Mouse (Mus musculus) hindlimb bud, embryonic 11.5 days (tissue): ENCODE data around the gene Dlgap3.

ENCODE experiments used
- DNase-seq: peaks from one replicate; pipeline ENCODE4 v3.0.0-alpha.2; 2012; ENCODE audit warnings: low read depth, low spot score; ENCODE audit errors: extremely low spot score

The Dlgap3 gene

DNA sequence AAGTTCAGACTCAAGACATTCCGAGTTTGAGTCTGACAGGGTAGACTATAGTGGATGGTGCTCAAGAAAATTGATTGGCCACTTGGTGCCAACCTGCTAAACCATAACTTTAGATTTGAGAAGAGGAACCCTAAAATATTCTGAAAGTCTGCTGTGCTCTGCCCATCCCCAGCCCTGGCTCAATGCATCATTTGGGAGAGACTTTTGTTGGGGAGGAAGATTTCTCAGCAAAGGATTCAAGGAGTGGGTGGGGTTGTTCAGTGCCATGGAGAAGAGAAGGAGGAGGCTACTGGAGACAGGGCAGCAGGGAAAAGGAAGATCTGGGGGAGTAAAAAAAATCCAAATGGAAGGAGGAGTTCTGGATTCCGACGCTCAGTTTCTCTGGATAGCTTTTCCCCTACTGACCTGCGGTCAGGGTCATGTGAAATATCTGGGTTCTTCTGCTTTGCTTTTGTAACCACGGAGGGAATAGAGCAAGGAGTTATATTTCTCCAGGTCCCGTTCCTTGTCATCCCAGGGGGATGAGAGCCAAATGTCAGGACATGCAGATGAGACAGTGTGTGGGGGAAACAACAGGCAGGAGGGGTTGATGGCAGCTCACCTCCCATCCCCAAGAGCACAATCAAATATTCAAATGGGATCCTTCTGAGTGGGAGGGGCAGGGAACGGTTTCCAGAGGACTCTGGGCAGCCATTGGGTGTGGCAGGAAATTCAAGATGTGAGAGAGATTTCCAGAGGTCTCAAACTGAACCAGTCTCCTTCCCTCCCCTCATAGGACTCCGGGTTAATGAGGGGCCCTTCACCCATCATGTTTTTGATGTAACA, 5.3 kb downstream of the Dlgap3 start:
- DNase-seq: no peak

DNA sequence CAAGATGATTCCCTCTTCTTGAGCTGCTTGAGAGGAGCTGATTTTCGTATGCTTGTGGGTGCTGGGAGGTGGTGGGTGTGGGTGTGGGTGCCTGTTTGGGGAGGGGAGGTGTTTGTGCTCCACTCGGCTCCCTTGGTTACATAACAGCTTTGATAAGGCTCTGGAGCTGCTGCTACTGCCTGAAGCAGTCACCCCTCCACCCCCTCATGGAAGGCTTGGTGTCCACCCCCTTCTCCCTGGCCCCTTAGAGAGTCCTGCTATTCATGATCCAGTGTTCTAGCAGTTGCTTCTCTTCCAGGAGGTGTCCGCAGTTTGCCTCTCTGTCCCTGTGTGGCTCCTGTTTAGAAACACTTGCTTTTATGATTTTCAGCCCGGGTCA, 5.9 kb downstream of the Dlgap3 start:
- DNase-seq: no peak

DNA sequence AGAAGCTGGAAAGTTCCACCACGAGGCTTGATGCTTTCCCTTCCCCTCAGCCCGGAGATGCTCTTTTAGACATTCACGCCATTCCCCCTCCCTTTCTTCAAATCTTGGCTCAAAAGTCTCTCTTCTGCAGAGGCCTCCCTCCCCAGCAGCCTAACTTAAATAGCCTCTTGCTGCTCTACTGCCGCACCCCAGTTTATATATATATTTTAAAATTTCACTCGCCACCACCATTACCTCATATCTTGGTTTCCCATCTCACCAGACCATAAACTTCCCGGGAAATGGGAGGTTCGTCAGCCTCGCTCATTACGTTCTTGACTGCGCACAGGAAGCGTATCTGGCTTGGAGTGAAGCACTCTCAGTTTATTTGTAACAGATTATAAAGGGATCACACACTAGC, 9.0 kb downstream of the Dlgap3 start:
- no peak for DNase-seq

DNA sequence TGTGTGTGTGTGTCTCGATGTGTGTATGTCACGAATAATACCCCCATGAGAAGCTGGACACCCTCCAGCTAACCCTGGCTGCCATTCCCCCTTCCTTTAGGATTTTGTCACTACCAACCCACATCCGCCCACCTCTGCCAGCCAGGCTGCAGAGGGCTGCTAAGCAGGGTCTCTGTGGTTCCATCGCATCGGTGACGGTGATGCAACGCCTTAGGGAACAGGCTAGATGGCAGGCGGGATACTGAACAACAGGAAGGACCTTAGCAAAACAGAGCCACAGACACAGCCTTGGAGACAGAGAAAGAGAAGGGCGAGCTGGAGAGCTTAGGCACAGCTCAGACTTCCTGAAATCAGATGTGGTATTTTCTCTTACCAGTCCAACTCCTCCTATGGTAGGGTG, 9.7 kb downstream of the Dlgap3 start:
- DNase-seq: no peak

DNA sequence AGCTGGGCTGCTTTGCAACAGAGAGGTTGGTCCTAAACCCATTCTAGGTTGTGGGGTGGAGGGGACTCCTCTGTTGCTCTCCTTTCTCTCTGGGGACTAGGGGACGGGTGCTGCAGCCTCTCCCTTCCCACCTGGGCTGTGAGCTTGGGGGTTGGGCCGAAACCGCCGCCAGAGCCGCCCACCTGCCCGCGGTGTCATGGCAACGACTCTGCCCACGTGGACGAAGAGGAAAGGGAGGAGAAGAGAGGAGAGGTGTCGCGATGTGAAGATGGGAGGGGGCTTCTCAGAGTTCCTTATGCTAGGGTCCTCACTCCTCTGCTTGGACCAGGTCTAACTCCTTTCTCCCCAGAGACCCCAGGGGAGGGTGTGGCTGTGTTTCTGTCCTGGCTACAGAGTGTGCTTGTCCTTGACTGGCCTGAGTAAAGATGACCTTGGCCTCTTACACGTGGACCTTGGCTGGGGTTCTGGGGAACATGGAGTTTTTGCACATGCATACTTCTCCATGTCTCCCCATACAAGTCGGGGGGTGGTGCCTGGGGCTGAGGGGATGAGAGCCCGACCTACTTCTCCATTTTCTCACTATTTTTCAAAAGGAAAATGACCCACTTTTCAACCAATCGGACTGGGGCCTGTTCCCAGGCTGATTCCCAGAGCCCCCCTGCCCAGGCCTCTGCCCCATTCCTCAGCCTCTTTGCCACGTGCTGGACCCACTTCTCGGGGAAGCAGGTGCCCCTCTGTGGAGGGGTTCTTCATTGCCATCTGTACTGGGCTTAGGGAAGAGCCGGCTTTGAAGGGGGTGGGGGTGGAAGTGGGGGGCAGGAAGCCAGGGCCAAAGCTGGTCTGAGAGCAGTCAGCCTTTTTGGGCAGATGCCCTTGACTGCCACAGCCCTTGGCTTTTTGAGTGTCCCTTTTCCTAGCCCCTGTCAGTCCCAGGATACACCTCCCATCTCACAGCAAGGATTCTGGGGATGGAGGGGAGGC, 10.8 kb downstream of the Dlgap3 start:
- no peak for DNase-seq

DNA sequence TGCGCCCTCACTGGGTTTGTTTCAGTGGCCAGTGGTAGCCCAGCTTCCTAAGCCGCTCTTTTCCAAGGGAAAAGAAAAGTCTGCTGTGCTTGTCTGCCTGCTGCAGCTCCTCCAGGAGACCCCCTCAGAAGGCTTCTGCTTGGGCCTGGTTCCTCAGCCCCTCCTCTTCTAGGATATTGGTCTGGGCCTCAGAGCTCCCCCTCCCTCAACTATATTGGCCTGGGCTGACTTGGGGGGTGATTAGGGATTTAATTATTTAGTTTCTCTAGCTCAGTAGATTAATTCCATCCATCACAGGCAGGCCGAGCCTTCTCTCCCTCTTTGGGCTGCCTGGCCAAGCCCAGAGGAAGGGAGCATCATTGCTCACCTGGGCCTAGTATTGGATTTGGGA, 11.4 kb downstream of the Dlgap3 start:
- no peak for DNase-seq

DNA sequence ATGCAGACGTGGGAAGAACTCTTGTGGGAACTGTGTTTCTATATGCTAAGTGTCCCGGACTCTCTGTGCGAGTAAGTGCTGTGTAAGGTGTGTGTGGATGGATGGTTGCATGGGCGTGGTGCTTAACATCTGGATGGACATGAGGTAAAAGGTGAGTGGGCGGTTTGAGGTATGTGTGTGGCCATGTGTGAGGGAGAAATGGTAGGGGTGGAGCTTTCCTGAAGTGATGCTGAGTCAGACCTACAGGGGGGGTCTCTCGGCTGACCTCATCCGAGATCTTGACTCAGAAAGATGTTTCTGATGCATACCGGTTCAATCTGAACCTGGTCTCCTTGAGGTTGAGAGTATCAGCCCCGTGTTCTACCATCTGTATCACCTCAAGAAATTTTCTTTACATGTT, 12.0 kb downstream of the Dlgap3 start:
- no peak for DNase-seq

DNA sequence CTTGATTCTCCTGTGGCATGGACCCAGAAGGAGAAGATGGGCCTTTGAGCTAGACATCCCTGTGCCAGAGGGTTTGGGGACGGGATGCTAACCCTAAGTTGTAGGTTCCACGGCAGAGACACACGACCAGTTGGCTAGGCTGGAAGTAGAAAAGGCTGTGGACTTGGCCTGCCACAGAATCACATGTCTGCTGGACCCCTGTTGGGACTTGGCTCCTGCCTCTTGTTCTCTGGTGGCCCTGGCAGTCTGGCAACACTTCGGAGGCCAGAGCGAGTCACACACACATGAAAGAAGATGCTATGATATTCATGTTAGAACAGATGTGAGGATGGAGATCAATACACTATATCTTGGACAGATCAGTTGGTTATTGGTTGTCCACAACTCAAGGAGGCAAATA, 14.9 kb downstream of the Dlgap3 start:
- no peak for DNase-seq

DNA sequence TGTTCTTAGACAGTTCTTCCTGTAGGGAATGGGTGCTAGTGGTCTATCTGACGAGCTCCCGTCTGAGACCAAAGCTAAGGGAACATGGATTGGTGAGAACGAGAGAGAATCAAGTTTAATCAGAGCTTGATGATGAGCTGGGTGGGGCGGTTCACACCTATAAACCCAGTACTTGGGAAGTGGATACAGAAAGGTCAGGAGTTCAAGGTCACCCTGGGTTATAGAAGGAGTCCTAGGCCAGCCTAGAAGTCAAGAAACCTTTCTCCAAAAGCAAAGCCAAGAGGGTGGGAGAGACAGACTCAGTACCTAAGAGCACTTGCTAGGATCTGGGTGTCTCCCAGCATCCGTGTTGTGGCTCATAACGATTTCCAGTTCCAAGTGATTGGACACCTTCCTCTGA, 21.9 kb downstream of the Dlgap3 start:
- no peak for DNase-seq

DNA sequence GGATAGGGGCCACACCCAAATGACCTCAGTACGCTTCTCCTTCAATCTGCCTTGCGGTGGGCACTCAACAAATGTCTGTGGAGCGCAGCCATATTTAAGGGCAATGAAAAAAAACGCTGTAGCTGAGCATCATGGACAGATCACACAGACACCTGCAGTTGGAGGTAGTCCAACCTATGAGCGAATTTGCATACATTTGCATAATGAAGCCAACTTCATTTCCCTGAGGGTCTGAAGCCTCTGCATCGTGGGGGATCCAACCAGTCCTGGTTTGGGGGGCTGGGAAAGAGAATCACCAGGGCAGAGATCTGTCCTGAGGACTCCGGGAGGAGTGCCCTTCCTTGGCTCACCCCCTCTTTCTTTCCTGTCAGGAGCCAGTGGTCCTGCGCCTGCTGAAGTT, 23.7 kb downstream of the Dlgap3 start:
- no peak for DNase-seq

DNA sequence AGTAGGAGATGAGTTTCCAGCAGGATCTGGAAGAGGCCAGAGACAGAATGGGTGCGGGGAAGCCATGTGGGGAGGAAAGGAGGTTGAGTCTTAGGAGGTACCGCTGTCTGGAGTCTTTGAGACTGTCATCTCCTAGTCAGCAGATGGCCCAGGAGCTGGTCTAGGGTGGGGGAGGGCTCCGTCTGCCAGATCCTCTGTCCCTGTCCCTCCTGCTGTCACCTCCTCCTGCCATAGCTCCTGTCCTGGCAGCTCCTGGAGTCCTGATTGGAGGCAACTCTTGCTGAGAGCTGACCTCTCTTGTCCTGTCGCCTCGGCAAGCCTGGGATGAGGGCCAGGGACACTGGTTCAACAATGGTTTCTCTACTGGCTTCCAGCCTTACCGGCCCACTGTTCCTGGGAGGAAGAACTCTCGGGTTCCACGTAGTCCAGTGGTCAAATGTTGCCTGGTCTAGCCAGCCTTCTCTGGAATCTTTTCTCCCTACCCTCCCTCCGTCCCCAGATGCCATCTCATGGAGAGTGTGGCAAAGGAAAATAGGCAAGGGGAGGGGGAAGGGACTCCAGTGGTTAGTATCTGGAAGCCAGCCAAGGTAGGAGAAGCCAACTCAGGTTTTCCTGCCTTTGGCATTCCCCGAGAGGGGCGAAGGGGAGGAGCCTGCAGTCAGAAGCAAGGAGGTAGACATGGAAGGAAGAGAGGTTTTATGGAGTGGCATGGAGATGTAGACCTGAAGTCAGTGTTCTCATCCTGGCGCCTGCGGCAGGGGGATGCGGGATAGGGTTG, 24.6 kb downstream of the Dlgap3 start:
- DNase-seq: no peak

DNA sequence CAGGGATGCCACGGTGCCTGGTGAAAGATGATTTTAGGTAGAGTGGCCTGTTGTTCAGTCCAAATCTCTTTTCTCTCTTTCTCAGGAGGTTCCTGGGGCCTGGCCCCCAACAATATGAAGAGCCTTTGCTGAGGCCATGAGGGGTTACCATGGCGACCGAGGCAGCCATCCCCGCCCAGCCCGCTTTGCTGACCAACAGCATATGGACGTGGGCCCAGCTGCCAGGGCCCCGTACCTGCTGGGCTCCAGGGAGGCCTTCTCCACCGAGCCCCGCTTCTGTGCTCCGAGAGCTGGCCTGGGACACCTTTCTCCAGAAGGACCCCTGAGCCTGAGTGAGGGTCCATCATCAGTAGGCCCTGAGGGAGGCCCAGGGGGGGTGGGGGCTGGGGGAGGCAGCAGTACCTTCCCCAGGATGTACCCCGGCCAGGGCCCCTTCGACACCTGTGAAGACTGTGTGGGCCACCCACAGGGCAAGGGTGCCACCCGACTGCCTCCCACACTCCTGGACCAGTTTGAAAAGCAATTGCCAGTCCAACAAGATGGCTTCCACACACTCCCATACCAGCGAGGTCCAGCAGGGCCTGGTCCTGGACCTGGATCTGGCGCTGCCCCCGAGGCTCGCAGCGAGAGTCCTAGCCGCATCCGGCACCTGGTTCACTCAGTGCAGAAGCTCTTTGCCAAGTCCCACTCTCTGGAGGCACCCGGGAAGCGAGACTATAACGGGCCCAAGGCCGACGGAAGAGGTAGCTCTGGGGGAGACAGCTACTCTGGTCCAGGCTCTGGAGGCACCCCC, 25.7 kb downstream of the Dlgap3 start:
- DNase-seq: no peak

DNA sequence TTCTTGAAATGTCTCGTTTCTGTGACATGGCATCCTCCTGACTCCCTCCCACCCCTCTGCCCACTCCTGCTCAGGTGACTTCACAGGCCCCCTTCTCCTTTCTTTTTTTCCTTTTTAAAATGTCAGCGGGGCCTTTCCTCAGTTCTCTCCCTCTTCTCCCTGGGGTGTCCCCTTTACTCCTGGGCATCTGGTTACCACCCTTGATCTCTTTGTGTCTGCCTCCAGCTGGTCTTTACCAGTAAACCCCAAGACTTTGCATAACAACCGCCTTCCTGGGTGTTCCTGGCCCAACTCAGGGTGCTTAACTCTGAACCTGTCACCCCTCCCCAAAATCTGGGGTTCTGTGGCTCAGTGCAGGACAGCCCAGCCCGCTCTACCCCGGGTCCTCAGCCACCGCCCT, 29.6 kb downstream of the Dlgap3 start:
- no peak for DNase-seq

DNA sequence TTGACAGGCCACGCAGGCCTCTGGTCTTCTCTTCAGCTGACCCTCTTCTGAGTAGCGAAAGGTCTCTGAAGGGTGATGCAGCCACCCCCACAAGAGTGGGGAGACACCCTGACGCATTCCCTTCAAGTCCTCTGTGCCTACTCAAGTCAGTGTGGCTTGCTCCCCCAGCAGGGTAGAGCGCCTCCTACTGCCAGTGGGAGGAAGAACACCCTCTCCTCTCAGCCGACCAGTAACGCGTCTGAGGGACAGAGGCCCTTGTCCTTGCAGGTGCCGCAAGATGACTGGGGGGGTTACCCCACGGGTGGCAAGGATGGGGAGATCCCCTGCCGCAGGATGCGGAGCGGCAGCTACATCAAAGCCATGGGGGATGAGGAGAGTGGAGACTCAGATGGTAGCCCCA, 30.4 kb downstream of the Dlgap3 start:
- no peak for DNase-seq

DNA sequence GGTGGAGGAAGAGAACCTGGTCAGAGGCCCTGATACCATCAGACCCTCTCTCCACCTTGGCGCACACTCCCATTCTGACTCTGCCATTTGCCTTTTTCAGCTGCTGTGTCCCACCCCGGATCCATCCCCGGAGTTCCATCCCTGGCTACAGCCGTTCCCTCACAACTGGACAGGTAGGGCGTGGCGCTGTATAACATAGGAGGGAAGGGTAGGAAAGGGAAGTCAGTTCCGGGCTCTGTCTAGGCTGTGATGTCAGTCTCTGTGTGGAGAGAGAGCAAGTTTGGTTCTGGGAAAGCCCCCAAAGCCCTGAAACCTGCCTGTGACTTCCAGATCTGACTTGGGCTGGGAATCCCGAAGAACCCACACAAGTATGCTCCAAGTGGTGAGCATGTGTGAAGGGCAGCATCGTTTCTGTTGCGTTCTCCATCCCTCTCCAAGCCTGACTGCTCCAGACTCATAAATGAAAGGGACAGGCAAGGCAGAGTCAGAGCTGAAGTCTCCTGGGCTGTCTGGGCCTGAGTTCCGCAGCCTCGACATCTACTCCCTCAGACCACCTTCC, 31.2 kb downstream of the Dlgap3 start:
- DNase-seq: no peak

DNA sequence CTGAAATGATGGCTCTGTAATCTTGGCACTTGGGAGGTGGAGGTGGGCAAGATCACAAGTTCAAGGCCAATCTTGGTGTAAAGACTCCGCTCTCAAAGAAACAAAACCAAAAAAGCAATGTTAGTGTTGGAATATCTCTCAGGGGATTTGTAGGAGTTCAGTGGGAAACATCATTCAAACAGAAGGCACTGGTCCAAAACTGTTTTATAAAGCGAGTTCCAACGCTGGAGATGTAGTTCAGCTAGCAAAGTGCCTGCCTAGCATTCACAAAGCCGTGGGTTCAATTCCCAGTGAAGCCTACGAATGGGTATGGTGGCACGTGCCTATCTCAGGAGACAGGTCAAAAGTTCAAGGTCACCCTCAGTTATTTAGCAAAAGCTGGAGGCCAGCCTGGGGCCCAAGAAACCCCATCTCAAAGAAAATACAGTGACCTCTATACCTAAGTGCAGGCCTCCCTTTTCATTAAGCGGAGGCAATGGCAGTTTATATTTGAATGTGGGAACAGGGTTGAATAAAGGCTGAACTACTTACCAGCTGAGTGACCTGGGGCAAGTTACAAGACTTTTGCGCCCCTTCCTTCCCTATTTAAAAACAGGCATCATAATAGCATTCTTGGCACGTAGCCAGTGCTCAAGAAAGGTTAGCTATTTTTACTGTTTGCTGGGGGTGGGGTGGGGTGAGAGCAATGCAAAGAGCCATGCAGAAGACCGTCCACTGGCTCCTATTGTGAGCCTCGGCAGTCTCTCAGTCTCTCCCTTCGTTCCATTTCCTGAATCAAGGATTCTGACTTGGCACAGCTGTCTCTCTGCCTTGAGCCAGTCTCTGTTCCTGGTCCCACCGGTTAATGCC, 32.0 kb downstream of the Dlgap3 start:
- DNase-seq: no peak

DNA sequence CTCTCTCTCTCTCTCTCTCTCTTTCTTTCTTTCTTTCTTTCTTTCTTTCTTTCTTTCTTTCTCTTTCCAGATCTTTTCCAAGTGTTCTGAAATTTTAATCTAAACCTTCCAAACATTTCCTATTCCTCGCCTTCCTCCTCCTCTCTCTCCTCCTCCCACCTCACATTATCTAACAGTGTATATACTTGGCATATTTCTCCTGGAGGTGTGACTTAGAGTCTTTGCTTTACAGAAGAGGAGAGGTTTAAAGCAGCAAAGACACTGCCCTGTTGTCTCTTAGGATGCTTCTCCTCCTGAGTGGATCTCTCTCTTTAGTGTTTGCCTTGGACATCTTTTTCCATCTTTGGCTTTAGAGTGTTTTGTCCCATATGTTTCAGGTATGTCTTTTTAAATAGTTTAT, 34.1 kb downstream of the Dlgap3 start:
- DNase-seq: no peak

DNA sequence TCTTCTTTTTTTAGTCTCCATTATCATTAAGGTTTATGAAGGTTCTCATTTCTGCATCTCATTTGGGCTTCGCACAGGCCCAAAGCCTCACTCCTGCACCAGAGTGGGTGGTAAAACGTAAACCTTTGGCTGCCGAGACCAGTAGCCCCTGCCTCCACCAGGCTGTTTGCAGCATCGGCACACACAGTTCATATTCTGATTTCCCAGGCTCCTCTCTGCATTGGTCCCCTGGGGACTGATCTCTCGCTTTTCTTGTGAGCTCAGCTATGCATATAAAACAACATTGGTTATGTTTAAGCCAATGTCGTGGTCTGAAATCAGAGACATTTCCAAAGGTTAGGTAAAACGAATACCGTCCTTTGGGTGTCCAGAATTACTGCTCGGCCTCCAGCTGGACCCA, 42.3 kb downstream of the Dlgap3 start:
- no peak for DNase-seq

DNA sequence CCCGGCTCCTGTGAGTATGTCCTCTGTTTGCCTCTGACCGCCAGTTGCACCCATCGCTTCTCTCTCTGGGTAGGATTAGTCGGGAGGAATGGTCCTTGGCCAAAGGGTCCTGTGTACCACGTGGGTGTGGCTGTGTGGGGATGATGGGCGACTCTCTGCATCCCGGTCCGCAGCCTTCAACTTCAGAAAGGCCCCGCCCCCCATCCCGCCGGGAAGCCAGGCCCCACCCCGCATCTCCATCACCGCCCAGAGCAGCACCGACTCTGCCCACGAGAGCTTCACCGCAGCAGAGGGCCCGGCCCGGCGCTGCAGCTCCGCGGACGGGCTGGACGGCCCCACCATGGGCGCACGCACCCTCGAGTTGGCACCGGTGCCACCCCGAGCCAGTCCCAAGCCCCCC, 45.5 kb downstream of the Dlgap3 start:
- no peak for DNase-seq
